Mouse (Mus musculus): ENCODE data around the gene Chn1.

Gene Chn1

GRCm38 (mm10) chr2:73604579-73604978, 170.6 kb downstream of the Chn1 start:
- Histone ChIP-seq H3K36me3 (ENCODE audit: control insufficient read depth, insufficient read depth, low read length, poor library complexity, severe bottlenecking) (no peaks in the 10 kb centered on the region), H3K27me3 (ENCODE audit: control insufficient read depth, insufficient read depth, low read length, poor library complexity, severe bottlenecking) (no peaks in the 10 kb centered on the region)
- DNase-seq (ENCODE audit: low read depth, low spot score): no peak

DNA sequence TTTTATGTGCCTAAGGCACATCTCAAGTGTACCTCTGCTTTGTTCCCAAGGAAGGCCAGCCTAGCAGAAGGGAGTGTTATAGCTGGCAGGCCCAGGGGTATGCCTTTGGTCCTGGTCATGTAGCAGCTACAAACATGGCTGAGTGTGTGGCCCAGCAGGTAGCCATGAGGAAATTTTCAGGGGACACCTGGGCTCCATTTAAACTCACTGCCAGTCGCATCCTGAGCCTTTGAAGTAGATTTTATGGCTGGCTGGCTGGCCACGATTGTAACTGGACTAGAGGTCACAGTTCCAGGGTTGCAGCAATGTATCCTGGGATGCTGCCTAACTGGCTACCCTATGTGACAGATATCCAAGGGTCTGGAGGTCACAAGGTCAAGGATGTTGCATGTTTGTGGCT, 174.5 kb downstream of the Chn1 start:
- H3K27me3 ChIP-seq (ENCODE audit: control insufficient read depth, insufficient read depth, low read length, poor library complexity, severe bottlenecking): no peaks in the 10 kb centered on the region
- no peaks in the 10 kb centered on the region for H3K36me3 ChIP-seq (ENCODE audit: control insufficient read depth, insufficient read depth, low read length, poor library complexity, severe bottlenecking)
- no peak for DNase-seq (ENCODE audit: low read depth, low spot score)

DNA sequence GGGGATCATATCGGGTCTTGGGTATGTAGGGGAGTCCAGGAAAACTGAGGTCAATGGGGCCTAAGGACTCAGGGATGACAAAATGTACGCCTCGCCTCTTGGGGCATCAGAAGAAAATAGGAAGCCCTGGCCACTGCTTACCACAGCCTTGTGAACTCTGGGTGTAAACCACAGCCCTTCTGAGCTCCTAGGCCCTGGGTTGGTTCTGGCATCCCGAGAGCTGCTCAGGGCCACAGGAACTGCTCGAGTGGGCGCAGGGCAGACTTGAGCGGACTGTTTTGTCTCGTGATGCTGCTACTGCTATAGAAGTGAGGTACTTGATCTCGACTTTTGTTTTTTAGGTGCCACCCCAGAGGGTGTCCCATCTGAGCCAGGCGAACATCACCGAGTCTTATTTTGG, 177.4 kb downstream of the Chn1 start:
- Histone ChIP-seq H3K36me3 (ENCODE audit: control insufficient read depth, insufficient read depth, low read length, poor library complexity, severe bottlenecking) (no peaks in the 10 kb centered on the region), H3K27me3 (ENCODE audit: control insufficient read depth, insufficient read depth, low read length, poor library complexity, severe bottlenecking) (no peaks in the 10 kb centered on the region)
- DNase-seq (ENCODE audit: low read depth, low spot score): no peak

- no peaks in the 10 kb centered on the region for H3K27me3 ChIP-seq (ENCODE audit: control insufficient read depth, insufficient read depth, low read length, poor library complexity, severe bottlenecking)
- DNase-seq (ENCODE audit: low read depth, low spot score): no peak
- H3K36me3 ChIP-seq (ENCODE audit: control insufficient read depth, insufficient read depth, low read length, poor library complexity, severe bottlenecking): no peaks in the 10 kb centered on the region
Measured at GRCm38 (mm10) chr2:73596786-73597185, 178.4 kb downstream of the Chn1 start.

GRCm38 (mm10) chr2:73596326-73596725, 178.8 kb downstream of the Chn1 start:
- no peak for DNase-seq (ENCODE audit: low read depth, low spot score)
- no peaks in the 10 kb centered on the region for H3K27me3 ChIP-seq (ENCODE audit: control insufficient read depth, insufficient read depth, low read length, poor library complexity, severe bottlenecking)
- H3K36me3 ChIP-seq (ENCODE audit: control insufficient read depth, insufficient read depth, low read length, poor library complexity, severe bottlenecking): no peaks in the 10 kb centered on the region

- Histone ChIP-seq H3K36me3 (ENCODE audit: control insufficient read depth, insufficient read depth, low read length, poor library complexity, severe bottlenecking) (no peaks in the 10 kb centered on the region), H3K27me3 (ENCODE audit: control insufficient read depth, insufficient read depth, low read length, poor library complexity, severe bottlenecking) (no peaks in the 10 kb centered on the region)
- no peak for DNase-seq (ENCODE audit: low read depth, low spot score)
Measured at GRCm38 (mm10) chr2:73593101-73593439, 182.1 kb downstream of the Chn1 start.

DNA sequence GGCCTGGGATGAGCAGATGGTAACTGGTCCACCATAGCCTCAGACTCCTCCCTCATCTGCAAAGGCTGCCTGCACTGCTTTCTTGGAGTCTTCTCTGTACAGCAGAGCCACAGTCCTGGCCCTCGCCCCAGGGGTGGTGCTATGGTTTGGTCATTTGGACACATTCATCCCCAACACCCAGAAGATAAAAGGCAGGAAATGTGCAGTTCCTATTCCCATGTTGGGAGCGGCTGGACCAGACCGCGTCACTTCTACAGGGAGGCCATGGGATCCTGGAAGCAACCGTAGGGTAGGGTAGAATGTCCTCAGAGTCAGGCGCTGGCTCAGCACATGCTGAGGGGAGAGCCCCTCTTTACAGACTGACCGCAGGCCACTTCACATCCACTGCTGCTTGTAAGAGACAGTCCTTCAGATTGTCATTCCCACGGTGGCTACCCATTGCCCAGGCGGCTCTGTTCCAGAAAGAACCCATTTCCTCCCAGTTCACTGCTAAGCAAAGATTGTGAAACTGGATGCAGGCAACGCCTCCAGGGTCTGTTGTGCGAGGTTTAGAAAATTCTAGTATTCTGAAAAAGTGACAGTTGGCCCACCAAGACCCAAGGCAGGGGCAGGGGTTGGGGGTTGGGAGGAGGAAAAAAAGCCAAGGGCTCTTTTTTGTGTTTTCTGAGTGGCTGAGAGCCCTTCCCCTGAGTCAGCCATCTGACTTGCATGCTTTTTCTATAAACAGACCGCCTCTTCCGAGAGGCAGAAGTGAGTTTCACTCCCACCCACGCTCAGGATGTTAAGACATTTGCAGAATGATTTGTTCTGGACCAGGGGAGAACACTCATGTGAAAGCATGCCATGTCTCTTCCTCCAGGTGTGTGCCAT, 182.7 kb downstream of the Chn1 start:
- Histone ChIP-seq H3K36me3 (ENCODE audit: control insufficient read depth, insufficient read depth, low read length, poor library complexity, severe bottlenecking) (no peaks in the 10 kb centered on the region), H3K27me3 (ENCODE audit: control insufficient read depth, insufficient read depth, low read length, poor library complexity, severe bottlenecking) (no peaks in the 10 kb centered on the region)
- DNase-seq (ENCODE audit: low read depth, low spot score): no peak

DNA sequence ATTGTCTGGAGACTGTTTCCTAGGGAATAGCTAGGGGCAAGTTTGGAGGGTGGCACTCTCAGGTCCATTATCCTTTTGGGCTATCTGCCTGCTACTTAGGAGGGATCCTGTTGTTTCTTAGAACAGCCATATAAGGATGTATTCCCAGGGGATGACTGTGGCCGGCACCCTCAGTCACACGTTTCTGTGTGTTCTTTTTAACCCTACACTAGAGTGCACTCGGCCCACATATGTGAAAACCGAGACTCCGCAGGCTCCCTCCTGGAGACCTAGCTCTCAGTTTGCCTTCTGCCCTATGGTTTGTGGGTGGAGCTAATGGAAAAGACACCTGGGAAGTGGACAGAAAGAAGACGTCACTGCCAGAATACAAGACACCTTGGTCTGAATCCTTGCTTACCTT, 183.9 kb downstream of the Chn1 start:
- no peak for DNase-seq (ENCODE audit: low read depth, low spot score)
- Histone ChIP-seq H3K27me3 (ENCODE audit: control insufficient read depth, insufficient read depth, low read length, poor library complexity, severe bottlenecking) (no peaks in the 10 kb centered on the region), H3K36me3 (ENCODE audit: control insufficient read depth, insufficient read depth, low read length, poor library complexity, severe bottlenecking) (no peaks in the 10 kb centered on the region)

GRCm38 (mm10) chr2:73590106-73590505, 185.0 kb downstream of the Chn1 start:
- Histone ChIP-seq H3K27me3 (ENCODE audit: control insufficient read depth, insufficient read depth, low read length, poor library complexity, severe bottlenecking) (peaks cover 1% of the 10 kb centered on the region; the same call in 1 of the 2 replicates), H3K36me3 (ENCODE audit: control insufficient read depth, insufficient read depth, low read length, poor library complexity, severe bottlenecking) (no peaks in the 10 kb centered on the region)
- DNase-seq (ENCODE audit: low read depth, low spot score): no peak

DNA sequence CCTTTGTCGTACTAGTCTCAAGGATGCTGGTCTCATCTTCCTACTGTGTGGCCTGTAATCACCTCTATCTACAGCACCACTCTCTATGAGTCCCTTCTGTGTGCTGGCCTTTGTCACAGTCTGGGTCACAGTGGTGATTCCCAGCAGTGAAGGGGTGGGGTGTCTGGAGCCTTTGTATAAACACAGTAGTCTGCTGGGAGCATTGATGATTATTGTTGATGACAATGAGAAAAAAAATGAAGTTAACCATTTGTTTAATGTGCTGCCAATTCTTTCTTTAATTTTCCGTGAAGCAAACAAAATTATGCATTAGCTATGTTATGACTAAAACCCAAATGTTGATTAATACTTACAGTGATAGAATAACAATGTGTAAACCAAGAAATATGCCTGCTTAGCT, 186.2 kb downstream of the Chn1 start:
- no peak for DNase-seq (ENCODE audit: low read depth, low spot score)
- peaks cover 4% of the 10 kb centered on the region; the same call in 1 of the 2 replicates for H3K27me3 ChIP-seq (ENCODE audit: control insufficient read depth, insufficient read depth, low read length, poor library complexity, severe bottlenecking)
- H3K36me3 ChIP-seq (ENCODE audit: control insufficient read depth, insufficient read depth, low read length, poor library complexity, severe bottlenecking): no peaks in the 10 kb centered on the region

GRCm38 (mm10) chr2:73587109-73587506, 188.0 kb downstream of the Chn1 start:
- no peak for DNase-seq (ENCODE audit: low read depth, low spot score)
- Histone ChIP-seq H3K36me3 (ENCODE audit: control insufficient read depth, insufficient read depth, low read length, poor library complexity, severe bottlenecking) (no peaks in the 10 kb centered on the region), H3K27me3 (ENCODE audit: control insufficient read depth, insufficient read depth, low read length, poor library complexity, severe bottlenecking) (peaks cover 4% of the 10 kb centered on the region; the same call in 1 of the 2 replicates)

GRCm38 (mm10) chr2:73586392-73587108, 188.6 kb downstream of the Chn1 start:
- DNase-seq (ENCODE audit: low read depth, low spot score): no peak
- no peaks in the 10 kb centered on the region for H3K36me3 ChIP-seq (ENCODE audit: control insufficient read depth, insufficient read depth, low read length, poor library complexity, severe bottlenecking)
- peaks cover 4% of the 10 kb centered on the region; the same call in 1 of the 2 replicates for H3K27me3 ChIP-seq (ENCODE audit: control insufficient read depth, insufficient read depth, low read length, poor library complexity, severe bottlenecking)

- no peaks in the 10 kb centered on the region for H3K36me3 ChIP-seq (ENCODE audit: control insufficient read depth, insufficient read depth, low read length, poor library complexity, severe bottlenecking)
- H3K27me3 ChIP-seq (ENCODE audit: control insufficient read depth, insufficient read depth, low read length, poor library complexity, severe bottlenecking): peaks cover 4% of the 10 kb centered on the region; the same call in 1 of the 2 replicates
- no peak for DNase-seq (ENCODE audit: low read depth, low spot score)
Measured at GRCm38 (mm10) chr2:73585347-73585831, 189.8 kb downstream of the Chn1 start.

DNA sequence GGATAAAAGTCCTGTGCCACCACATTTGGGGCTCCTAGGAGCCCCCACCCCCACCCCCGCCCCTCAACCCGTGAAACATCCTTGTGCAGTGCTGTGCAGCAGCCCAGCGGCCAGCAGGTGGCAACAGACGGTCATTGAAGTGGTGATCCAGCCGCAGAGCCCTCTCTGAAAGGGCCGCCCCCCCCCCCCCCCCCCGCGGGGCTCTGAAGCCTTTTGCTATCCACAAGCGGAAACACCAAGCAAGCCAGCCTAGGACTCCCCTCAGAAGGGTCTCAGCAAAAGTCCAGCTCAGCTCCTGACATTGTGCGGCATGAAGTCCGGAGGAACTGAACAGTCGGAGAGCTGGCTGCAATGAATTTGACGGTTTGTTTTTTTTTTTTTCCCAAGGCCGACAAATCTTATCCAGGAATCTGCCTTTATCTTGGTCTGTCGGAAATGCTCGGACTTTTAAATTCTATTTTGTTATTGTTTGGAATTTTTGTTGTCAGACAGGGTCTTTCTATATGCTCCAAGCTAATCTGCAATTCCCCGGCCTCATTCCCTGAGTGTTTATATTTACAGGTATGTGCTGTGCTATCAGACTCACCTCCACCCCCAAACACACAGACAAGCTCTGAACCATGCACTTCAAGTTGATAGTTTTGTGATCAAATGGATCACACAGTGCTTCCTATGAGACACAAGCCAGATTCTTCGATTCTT, 190.3 kb downstream of the Chn1 start:
- Histone ChIP-seq H3K27me3 (ENCODE audit: control insufficient read depth, insufficient read depth, low read length, poor library complexity, severe bottlenecking) (peaks cover 4% of the 10 kb centered on the region; the same call in 1 of the 2 replicates), H3K36me3 (ENCODE audit: control insufficient read depth, insufficient read depth, low read length, poor library complexity, severe bottlenecking) (no peaks in the 10 kb centered on the region)
- peak; percentile 64 for DNase-seq (ENCODE audit: low read depth, low spot score)

GRCm38 (mm10) chr2:73580720-73581119, 194.4 kb downstream of the Chn1 start:
- no peak for DNase-seq (ENCODE audit: low read depth, low spot score)
- H3K27me3 ChIP-seq (ENCODE audit: control insufficient read depth, insufficient read depth, low read length, poor library complexity, severe bottlenecking): peaks cover 4% of the 10 kb centered on the region; the same call in 1 of the 2 replicates
- no peaks in the 10 kb centered on the region for H3K36me3 ChIP-seq (ENCODE audit: control insufficient read depth, insufficient read depth, low read length, poor library complexity, severe bottlenecking)
